Mouse (Mus musculus) 3T3-L1 (cell line): Measurements from ENCODE around the gene Olfr629.
A peak's percentile ranks its signal among the peaks of the same experiment; 100 is the strongest.
"Not testable (repeated sequence)": the region's sequence is repeated elsewhere in the genome, so short reads cannot be mapped to it uniquely, and the experiment has no call there.

Source experiments
- DNase-seq: peaks from one replicate; pipeline ENCODE4 v3.0.0-alpha.2; 2015; ENCODE audit warnings: low read depth, low spot score

The Olfr629 gene

DNA sequence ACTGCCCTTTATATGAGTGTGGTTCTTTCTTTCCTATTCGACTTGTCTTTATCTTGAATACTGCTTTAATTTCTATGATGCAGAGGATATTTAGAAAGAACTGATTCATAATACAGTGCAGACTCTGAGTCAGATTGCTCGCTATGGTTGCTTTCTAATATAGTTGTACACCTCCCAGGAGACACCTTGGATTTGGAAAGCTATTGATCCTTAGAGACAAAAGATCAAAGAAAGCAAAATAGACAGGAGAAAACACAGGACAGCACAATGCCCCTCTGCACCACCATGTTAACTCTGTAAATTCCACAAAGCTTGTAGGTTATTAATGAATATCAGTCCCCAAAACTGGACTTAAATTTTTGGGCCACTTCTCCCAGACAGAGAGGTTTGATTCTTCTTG, at the start of gene Olfr629:
Olfr629 (minus strand) TSS at position 101 of the 400 bp plus-strand sequence.
- no peak for DNase-seq

DNA sequence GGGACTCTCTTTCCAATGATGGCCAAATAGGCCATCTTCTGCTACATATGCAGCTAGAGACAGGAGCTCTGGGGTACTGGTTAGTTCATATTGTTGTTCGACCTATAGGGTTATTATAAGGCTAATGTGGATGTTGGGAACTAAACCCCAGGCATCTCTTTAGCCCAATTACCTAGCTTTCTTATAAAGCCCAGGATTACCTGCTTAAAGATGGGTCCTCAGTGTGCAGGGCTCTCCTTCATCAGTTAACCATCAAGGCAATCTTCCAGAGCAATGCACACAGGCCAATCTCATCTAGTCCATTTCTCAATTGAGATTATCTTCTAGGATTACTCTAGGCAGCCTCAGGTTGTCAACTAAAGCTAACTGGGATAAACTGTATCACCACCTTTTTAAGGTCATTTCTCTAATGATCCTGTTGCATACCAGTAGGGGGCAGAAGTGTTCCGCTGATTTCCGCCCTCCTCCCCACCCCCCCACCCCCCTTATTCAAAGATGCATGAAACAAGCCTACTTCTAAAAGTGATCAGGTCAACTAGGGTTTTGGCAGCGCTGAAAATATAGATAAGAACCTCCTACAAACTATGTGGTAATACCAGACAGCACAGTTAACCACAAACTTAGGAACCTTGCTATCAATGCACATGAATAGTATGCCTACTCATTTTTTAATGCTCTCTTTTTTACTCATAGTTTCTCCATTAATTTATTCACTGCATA, 48.1 kb upstream of the Olfr629 start:
- peak; percentile 1 for DNase-seq

GRCm38 (mm10) chr7:103791721-103792120, 47.0 kb upstream of the Olfr629 start, which contains the start of gene Olfr67:
Gene Olfr67 (minus strand): TSS chr7:103791821.
- no peak for DNase-seq

DNA sequence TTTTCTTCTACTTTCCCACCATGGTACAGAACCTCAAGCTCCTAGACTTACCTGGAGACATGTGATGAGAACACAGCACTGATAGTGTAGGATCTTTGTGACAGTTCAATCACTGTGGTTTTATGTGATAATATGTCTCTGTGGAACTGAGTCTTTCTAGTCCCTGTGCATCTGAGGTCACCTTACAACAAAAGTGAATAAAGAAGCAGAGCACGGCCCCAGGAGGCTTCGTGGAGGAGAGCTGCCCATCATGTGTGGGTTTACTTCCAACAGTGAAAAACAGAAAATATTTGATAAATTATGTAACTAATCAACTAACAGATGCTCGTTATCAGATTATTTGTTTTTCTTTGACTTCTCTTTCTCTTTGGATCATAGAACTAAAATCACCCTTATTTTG, 34.9 kb upstream of the Olfr629 start, which contains the start of gene Olfr68:
Olfr68 (minus strand) TSS at position 101 of the 400 bp plus-strand sequence.
- no peak for DNase-seq

DNA sequence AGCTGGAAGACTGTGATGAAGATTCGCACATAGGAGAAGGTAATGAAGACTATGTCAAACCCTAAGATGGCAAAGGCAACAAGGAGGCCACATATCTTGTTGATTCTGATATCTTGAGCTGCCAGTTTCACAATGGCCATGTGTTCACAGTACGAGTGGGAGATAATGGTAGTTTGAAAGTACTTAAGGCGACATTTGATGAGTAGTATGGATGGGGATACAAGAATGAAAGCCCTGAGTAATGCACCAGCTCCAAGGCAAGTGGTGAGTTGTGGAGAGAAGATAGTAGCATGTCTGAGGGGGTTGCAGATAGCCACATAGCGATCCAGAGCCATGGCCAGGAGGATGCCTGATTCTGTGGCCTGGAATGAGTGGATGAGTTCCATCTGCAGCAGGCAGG, 32.9 kb upstream of the Olfr629 start:
- DNase-seq: not testable (repeated sequence)

GRCm38 (mm10) chr7:103771494-103771893, 26.8 kb upstream of the Olfr629 start, which contains the start of gene Olfr69:
Gene Olfr69 (minus strand): TSS chr7:103771594.
- no peak for DNase-seq

DNA sequence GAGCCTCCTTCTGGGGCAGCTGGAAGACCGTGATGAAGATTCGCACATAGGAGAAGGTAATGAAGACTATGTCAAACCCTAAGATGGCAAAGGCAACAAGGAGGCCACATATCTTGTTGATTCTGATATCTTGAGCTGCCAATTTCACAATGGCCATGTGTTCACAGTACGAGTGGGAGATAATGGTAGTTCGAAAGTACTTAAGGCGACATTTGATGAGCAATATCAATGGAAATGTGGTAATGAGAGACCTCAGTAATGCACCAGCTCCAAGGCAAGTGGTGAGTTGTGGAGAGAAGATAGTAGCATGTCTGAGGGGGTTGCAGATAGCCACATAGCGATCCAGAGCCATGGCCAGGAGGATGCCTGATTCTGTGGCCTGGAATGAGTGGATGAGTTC, 22.9 kb upstream of the Olfr629 start:
- not testable (repeated sequence) for DNase-seq

GRCm38 (mm10) chr7:103762212-103762611, 17.5 kb upstream of the Olfr629 start:
- not testable (repeated sequence) for DNase-seq

DNA sequence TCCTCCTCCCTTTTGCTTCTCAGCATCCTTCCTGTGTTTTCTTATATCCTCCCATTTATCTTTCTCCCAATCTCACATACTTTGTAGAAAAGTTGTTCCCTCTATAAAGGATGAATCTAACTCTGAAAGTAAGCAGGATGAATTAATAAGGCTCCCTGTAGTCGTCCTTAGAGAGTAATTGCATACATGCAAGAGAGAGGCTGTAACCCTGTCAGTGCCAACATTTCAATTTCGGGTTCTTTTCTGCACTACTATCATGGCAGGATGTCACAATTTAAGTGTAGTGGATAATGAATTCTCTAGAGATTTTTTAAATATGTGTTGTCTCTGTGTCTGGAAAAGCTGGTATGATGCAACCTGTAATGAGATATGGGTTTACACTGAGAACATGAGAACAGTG, 12.5 kb upstream of the Olfr629 start, which contains the start of gene Olfr630:
Olfr630 (minus strand) TSS at position 101 of the 400 bp plus-strand sequence.
- no peak for DNase-seq

- no peak for DNase-seq
Measured at GRCm38 (mm10) chr7:103730074-103730473, 14.7 kb downstream of the Olfr629 start, which contains the start of gene Olfr628. Gene Olfr628 (plus strand): TSS chr7:103730374.

- DNase-seq: not testable (repeated sequence)
Measured at GRCm38 (mm10) chr7:103716398-103716797, 28.3 kb downstream of the Olfr629 start.

GRCm38 (mm10) chr7:103714371-103714770, 30.4 kb downstream of the Olfr629 start, which contains the start of gene Olfr243:
Gene Olfr243 (plus strand): TSS chr7:103714671.
- DNase-seq: no peak

- no peak for DNase-seq
Measured at GRCm38 (mm10) chr7:103712024-103712423, 32.7 kb downstream of the Olfr629 start.

- DNase-seq: no peak
Measured at GRCm38 (mm10) chr7:103699469-103699868, 45.3 kb downstream of the Olfr629 start.
